Mouse (Mus musculus): ENCODE results near the gene Ifit1bl1.

Ifit1bl1 gene

DNA sequence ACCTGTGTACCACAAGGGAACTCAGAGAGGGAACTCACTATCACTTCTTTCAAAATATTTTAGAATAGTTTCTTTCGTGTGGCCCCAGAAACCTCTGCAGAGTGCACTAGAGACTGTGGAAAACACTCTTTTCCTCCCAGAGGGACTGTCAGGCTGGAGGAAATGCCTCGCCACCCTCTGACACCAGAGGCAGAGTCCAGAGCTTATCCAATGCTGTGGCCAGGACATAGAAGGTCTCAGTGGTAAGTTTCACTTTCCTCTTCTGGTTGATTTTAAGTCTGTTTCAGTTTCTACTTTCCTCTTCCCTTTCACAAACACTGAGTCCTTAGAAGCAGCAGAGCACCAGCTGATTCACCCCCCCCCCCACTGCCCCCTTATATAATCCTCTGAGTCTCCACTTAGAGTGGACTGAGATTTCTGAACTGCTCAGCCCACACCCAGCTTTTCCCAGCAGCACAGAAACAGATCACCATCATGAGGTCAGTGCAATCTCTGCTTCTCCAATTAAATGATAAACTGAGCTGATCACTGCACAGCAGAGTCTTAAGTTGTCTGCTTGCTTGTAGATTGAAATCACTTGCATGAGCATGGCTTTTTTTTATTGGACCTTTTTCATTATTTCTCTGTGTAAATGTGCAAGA, 18.5 kb downstream of the Ifit1bl1 start, which contains the start of gene Ifit3:
Ifit3 (plus strand) TSS at position 406 of the 641 bp plus-strand sequence.
- 53% methylated on average over 2 of the region's 2 CpGs for WGBS

DNA sequence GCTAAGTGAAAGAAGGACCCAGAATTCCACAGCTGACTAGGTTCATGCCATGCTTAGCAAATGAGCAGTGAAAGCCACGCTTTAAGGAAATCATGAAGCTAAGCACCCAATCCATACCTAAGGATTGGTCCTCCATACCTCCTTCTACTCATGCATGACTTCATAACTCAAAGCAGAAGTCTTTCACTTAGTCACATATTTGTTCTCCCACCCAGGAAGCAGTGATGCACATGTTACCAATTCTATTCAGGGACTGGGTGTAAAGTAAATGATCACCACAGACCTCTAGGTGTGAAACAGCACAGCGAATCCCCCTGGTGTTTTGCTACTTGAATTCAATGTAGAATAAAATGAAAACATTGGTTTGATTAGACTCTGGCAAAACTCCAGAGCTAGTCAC, 19.1 kb downstream of the Ifit1bl1 start:
- 67% methylated on average over 2 of the region's 2 CpGs for WGBS

DNA sequence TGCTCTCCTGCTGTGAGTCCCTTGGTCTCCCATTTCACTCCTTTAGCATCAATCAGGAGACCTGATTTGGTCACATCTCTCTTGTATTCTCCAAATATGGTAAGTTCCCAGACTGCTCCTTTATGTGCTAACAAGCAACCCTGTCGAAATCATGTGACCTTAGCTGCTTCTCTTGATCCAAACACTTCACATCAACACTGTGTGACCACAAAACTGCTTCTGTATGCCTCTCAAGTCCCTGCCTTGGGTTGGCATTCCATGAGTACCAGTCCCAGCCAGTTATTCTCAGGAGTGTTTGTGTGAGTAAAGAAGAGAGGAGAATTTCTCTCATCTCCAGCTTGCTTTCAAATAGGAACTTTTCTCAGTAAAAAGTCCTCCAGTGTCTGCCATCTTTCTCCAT, 24.6 kb downstream of the Ifit1bl1 start:
- WGBS: 56% methylated on average over 1 of the region's 1 CpGs

DNA sequence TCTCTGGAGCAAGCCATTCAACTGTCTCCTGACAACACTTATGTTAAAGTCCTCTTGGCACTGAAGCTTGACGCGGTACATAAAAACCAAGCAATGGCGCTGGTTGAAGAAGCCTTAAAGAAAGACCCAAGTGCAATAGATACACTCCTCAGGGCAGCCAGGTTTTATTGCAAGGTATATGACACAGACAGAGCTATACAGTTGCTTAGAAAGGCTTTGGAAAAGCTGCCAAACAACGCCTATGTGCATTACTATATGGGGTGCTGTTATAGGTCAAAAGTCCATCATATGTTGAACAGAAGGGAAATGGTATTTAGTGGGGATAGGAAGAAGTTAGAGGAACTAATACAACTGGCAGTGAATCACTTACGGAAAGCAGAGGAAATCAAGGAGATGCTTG, 28.1 kb downstream of the Ifit1bl1 start:
- WGBS: 95% methylated on average over 5 of the region's 5 CpGs

DNA sequence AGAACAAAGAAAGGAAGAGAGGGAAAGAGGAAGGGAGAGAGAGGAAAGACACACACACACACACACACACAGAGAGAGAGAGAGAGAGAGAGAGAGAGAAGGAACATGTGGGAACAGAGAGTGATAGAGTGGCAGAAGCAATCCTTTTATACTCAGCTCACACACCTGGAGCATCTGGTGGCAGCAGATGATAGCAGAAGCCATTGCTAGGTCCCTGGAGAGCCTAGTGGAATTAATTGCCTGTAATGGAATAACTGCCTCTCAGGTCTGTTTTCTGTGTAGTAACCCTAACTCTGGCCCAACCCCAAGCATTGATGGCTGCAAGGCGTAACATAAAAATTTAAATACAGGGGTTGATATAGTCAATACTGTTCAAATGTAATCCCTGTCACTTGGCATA, 30.7 kb downstream of the Ifit1bl1 start:
- WGBS: 96% methylated on average over 1 of the region's 1 CpGs

DNA sequence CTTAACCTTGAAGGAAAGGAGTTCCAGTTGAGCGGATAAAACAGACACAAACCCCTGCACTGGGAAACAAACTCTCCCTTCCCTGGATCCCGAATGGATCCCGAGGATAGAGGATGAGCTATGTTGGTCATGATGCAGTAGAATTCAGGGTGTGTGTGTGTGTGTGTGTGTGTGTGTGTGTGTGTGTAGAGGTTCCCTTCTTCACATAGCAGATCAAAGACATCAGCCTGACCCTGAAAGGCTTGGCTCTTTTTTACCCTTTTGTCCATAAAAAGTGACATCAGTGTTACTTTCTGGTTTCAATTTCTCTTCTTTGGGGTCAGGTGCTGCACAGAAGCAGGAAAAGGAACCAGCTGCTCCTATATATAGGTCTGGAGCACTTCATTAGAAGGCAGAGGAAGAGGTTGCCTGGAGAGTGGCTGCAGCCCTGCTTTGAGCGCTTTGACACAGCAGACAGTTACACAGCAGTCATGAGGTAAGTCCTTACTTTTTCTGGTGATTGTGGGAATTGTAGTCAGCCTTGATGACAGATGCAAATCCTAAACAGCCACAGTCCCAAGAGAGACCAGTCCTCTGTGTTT, 31.8 kb downstream of the Ifit1bl1 start:
- 80% methylated on average over 4 of the region's 4 CpGs for WGBS

DNA sequence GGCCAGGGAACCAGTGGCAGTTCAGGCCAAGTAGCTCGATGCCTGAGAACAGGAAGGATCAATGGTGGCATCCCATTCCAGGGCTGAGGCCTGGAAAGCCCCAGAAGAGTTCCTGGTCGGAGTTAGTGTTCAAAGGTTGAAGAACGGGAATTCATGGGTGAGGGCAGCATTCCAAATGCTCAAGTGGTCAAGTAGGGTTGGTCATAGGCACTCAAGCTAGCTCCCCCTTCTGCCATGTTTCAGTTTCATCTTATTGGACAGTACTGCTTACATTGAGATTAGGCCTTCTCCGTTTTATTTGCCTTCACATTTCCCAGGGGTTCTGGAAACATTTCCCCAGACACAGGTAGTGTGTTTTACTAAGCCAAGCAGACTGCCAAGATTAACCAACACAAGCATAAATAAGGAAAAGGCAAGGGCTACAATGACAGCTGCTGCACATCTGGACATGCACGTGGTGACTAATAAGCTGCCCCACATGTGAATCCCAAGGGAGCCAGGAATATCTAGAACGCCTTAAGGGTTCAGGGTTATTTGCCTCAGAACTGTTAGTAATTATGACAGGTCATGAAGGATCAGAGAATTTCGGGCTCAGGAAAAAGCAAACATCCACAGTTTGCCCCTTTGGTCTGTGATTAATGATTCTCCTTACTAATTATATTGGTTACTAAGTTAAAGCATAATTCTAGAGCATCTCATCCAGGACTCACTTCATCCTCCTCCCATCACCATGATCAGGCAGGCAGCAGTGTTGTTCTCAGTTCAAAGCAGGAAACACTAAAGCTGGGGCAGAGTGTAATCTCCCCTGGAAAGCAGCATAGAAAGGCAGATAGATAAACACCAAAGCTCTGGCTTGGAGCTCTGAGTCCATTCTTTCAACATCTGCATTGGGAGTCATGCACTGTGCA, 32.5 kb downstream of the Ifit1bl1 start:
- 85% methylated on average over 7 of the region's 7 CpGs for WGBS

DNA sequence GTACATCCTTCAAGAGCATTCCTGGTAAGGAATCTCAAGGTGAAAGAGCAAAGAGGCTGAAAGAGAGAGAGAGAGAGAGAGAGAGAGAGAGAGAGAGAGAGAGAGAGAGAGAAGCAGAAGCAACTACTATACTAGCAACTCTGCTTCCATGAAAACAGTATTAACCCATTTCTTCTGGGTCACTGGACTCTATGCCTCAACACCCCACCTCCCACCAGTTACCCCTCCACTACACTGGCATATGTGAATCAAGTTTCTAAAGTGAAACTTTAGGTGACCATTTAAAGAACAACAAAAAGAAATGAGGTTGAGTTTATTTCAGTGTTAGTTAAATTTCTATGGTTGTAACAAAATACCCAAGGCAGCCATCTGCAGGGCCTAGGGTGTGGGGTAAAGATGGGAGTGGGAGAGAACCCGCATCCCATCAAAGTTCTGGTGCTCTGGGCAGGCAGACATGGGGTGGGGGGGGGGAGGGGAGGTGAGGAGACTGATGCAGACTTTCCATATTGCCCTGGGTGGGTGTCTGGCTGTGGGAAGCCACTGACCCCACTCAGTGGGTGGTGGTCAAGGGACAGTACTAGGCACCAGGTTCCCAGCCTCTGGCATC, 35.5 kb downstream of the Ifit1bl1 start:
- WGBS: 84% methylated on average over 1 of the region's 1 CpGs

DNA sequence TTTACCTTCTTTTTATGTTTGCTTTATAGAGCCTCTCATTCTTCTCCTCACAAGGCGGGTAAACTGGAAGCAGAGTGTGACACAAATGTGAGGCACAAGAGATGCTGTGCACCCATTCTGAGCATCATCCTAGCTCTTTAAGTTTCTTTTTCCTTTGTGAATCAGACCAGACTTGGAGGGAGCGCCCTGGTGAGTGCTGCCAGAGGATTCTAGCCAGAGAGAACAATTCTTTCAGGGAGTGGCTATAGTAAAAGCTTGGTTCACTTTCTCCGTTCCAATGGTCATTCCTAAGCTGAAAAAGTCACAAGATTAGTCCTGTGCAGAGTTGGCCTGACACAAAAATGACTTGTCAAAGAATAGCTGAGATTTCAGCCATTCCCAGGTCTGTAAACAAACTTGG, 45.1 kb downstream of the Ifit1bl1 start:
- WGBS: 65% methylated on average over 3 of the region's 3 CpGs

DNA sequence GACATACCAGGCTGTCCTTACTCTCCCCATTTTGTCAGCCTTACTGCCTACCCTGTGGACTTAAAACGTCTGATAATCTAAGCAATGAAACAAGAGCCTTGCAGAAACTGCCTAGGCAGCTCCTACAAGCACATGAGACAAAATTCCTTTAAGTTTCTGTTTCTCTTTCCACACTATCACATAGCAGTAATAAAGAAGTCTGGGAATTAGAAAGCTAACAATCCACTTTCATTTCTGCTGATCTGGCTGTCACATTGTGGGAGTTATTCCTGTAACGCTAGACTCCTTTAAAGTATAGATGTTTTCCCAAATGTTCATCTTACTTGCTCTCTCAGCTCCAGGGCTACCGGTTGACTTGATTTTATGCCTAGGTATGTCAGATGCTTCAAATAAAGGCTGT, 48.2 kb downstream of the Ifit1bl1 start:
- WGBS: 50% methylated on average over 3 of the region's 3 CpGs

DNA sequence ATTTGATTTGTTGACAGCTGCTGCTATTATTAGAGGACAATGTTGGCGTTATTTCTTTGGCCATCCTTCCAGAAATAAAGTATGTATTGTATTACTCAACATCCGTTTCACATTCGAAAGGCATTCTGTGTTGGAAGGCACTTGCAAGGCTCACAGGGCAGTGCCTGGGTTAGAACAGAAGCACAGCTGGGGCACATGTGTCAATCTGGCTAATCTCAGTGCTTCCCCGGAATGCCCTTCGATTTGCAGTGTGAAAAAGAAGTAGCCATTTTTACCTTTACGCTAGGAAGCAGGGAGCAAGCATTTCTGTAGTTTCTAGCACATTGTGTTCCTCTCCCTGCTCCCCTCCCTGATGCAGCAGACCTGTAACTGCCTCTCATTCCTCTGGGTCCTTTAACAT, 48.7 kb downstream of the Ifit1bl1 start:
- WGBS: 43% methylated on average over 6 of the region's 6 CpGs

DNA sequence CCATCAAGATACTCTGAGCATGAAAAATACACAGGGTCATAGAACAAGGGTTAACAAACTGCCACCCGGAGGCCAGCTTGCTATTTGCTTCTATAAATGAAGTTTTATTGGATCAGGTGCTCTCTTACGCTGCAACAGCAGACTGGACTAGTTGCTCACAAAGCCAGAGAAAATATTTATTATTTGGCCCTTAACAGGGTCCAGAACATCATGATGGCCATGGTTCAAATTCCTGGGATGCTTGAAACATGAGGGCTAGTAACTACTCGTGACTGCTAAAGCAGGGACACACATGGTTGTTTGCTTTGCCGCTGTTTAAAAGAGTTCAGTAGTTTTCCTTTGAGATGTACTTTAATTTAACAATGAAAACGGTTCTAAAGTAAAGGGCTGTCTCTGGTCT, 49.8 kb downstream of the Ifit1bl1 start:
- 59% methylated on average over 5 of the region's 5 CpGs for WGBS

DNA sequence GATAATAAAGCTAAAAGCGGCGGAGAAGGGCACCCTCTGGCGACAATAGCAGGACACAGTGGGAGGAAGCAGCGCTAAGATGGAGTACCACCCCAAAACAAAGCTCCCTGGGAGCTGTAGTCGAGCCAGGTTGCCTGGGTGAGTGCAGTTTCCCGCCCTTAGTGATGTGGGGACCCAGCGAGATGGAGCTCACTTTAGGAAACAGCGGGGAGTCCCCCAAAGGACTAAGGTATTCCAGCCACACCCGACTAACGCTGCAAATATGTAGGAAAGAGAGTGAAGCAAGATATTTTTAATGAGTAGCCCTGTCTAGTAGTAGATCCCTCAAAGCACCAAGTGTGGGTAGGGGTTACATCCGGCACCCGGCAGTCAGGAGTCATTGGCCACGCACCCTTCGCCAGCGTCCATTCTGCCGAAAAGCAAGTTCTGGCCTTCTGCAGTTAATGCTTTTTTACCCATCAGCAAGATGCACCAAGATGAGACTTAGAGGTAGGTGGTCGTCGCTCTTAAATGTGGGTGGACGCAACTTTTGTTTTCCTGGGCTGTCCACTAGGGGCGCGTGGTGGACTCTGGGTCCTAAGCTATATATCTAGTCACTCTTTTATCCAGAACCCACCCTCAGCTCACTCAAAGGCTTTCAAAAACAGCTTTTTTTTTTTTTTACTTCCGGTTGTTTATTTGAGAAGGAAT, 51.1 kb downstream of the Ifit1bl1 start, which contains the start of gene Ifit2:
Ifit2 (plus strand) TSS at position 161 of the 690 bp plus-strand sequence.
- WGBS: under 1% methylated on average over 22 of the region's 22 CpGs

DNA sequence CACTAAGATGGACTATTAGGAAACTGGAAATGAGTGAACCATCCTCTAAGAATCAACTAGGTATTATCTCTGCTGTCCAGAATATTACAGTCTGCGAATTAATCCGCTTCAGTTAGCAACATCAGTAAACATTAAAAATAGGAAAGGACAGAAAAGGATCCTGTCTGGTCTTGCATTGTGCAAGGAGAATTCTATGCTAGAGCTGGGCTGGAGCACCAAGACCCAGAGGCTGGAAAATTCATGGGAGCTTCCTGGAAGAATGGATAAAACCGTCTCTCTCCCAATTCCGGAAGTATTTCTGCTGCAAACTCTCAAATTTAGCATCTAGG, 51.6 kb downstream of the Ifit1bl1 start:
- WGBS: 19% methylated on average over 4 of the region's 4 CpGs

DNA sequence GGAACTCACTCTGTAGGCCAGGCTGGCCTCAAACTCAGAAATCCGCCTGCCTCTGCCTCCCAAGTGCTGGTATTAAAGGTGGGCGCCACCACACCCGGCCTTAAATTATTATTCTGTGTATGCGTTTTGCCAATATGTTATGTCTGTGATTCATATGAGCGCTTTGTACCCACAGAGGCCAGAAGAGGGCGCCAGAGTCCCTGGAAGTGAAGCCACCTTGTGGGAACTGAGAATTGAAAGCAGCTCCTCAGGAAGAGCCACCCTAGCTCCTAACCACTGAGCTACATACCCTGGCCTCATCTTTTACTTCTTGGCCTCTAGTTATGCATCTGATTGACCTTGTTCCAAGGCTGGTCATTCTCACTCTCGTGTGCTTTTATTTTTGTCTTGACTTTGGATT, 53.8 kb downstream of the Ifit1bl1 start:
- WGBS: 25% methylated on average over 7 of the region's 7 CpGs

DNA sequence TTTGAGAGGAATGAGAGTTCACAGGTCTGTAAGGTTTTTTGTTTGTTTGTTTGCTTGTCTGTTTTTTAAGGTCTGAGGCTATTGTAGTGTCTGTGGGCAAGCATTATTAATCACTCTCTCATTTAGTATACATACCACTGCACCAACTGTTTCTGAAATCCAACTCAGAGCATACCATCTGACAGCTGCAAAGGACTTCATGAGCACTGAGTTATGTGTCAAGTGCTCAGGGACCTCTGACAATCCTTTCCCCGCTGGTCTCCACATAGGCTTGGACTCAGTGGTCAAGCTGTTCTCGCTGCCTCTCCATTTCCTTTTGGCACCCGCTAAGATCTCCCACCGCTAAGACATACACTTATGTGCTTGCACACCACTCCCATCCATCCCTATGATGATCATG, 55.5 kb downstream of the Ifit1bl1 start:
- WGBS: 91% methylated on average over 4 of the region's 4 CpGs
